Mouse (Mus musculus) G1E (cell line): ENCODE data around the gene Aak1.

Source experiments
- CTCF ChIP-seq: IDR thresholded peaks from 2 replicates; pipeline ENCODE4 v1.5.1; 2012; ENCODE audit warnings: low read depth, low read length, inconsistent platforms, mixed read lengths
- GATA1 ChIP-seq: IDR thresholded peaks from 2 replicates; pipeline ENCODE4 v1.6.1; 2012; ENCODE audit warnings: borderline replicate concordance, low read length, inconsistent platforms, mixed read lengths
- GATA2 ChIP-seq: IDR thresholded peaks from 2 replicates; pipeline ENCODE4 v1.6.1; 2012; ENCODE audit warnings: low read depth, low read length, inconsistent platforms, borderline replicate concordance
- POLR2AphosphoS5 ChIP-seq: IDR thresholded peaks from 2 replicates; pipeline ENCODE4 v1.6.1; 2012; ENCODE audit warnings: low read depth, low read length, inconsistent platforms; ENCODE audit not compliant: insufficient replicate concordance

DNA sequence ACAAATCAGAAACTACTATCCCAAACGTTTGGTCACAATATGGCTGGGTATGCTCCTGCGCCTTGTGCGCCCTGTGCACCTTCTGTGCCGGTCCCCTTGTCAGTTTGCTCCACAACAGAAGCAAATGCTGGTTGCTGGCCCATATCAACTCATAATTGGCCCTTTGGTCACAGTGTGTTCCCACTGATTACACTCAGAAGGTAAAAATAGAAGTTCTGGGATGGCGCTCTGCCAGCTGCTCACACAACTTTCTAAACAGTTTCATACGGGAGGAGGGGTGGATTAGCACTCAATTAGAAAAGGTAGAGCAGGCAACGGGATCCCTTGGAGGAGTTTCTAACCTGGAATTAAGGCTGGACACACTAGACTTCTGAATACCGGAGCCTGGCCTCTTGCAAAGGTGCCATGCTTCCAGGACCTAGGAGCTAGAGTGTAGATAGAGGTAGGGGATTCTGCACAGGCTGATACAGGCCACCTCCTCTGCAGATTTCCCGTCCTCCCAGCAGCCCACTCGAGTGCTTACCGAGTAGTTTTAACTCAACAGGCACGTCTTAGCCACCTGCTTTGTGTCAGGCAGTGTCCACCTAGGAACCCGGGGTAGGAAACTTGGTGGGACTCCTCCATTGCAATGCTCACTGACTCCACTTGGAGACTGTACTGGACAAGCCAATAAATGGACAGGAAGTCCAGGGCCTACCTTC, 16.4 kb upstream of the Aak1 start:
- TF ChIP-seq CTCF (no peak), GATA2 (no peak), POLR2AphosphoS5 (no peak), GATA1 (no peak)
